Mouse (Mus musculus): Measurements from ENCODE around the gene Krt8.
"Not testable (repeated sequence)": the region's sequence is repeated elsewhere in the genome, so short reads cannot be mapped to it uniquely, and the experiment has no call there.

The Krt8 gene

DNA sequence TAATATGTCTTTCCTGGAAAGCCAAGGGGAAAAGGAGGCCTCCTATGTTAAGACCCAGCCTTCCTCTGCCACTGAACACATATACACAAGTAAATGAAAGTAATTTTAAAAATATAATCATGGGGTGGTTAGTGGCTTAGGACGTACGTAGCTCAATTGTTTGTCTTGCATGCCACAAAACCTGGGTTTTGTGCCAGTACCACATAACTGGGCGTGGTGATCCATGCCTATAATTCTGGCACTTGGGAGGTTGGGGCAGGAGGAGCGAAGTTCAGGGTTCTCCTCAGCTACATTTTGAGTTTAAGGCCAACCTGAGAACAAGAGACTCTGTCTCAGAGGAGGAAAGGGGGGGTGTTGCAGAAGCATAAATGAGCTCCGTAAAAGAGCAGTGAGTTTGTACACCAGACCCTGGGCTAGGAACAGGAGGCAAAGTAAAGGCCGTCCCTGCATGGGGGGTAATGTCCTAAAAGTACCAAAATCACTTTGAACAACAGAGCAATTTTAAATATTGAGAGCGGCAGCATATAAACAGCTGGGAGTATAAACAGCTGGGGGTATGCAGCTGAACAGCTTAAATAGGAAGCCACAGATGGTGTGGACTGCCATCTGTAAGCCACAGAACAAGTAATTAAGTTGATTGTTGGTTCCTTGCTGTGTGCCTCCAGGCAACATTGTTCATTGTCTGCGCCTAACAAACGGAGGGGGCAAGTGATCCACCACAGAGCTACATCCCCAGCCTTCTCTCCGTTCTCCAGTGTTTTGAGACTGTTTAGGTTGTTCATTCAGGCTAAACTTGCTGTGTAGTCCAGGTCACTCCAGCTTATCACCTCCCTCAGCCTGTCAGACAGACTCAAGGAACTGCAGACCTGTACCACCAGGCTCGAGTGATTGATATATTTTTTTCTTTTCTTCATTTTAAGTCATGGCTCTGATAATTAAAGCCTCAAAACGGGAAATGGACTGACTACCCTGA is 3.1 kb upstream of the Krt8 start:
- no peak for DNase-seq (ENCODE audit: low spot score in 2 of 2)

DNA sequence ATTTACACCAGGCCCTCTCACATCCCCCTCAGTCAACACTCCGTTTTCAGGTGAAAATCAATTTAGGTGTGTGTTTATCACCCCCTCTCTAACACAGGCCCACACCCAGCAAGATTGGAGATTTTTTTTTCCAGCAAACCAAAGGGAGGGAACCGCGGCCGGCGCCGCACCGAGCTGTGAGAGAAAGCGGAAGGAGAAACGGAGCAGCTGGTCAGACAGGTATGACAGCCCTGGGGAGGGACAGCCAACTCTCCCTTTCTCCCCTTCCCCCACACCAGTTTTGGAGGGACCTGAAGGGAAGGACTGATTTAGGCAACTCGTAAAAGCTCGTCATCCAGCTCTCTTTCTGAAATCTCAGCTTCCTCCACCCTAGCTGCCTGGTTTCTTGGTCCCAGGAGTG is 2.0 kb upstream of the Krt8 start:
- no peak for DNase-seq (ENCODE audit: low spot score in 2 of 2)

DNA sequence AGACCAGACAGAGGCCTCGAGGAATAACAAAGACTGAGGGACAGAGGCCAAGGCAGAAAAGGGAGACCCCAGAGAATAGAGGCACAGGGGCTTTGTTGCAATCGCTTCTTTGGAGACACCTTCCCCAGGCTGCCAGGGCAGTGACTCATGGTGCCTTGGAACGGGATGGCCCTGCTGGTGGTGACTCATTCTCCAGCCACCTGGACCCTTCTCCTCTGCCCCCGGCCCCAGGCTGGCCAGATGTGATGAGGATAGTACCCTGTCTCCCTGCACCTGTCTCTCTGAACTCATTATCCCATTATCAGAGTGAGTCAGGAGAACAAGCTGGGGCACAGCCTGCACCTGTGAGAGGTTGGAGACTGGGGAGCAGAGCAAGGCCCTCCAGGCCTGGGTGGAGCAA is 1.0 kb upstream of the Krt8 start:
- no peak for DNase-seq (ENCODE audit: low spot score in 2 of 2)

- no peak for DNase-seq (ENCODE audit: low spot score in 2 of 2)
Observed at GRCm38 (mm10) chr15:102003516-102003915, 766 bp downstream of the Krt8 start.

- no peak for DNase-seq (ENCODE audit: low spot score in 2 of 2)
Observed at GRCm38 (mm10) chr15:102002646-102003488, 1.4 kb downstream of the Krt8 start.

DNA sequence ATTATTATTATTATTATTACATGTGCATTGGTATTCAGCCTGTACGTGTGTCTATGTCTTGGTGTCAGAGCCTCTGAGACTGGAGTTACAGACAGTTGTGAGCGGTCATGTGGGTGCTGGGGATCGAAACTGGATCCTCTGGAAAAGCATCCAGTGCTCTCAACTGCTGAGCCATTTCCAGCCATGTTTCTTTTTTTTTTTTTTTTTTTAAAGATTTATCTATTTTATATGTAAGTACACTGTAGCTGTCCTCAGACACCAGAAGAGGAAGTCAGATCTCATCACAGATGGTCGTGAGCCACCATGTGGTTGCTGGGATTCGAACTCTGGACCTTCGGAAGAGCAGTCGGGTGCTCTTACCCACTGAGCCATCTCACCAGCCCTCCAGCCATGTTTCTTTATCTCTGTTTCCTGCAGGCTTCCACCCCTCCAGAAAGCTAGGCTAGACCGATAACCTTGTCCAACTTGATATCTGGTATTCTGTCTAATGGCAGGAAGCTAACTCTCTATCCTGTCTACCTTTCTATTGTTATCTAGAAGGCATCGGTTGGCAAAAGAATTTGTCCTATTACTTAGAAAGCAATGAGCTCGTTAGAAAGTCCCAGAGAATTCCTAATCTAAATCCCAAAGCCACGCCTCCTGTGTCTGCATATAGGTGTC is 4.5 kb downstream of the Krt8 start:
- no peak for DNase-seq (ENCODE audit: low spot score in 2 of 2)

- no peak for DNase-seq (ENCODE audit: low spot score in 2 of 2)
Observed at GRCm38 (mm10) chr15:101999156-101999555, 5.1 kb downstream of the Krt8 start.

- DNase-seq (ENCODE audit: low spot score in 2 of 2), result not testable (repeated sequence)
Observed at GRCm38 (mm10) chr15:101996450-101997078, 7.7 kb downstream of the Krt8 start.

DNA sequence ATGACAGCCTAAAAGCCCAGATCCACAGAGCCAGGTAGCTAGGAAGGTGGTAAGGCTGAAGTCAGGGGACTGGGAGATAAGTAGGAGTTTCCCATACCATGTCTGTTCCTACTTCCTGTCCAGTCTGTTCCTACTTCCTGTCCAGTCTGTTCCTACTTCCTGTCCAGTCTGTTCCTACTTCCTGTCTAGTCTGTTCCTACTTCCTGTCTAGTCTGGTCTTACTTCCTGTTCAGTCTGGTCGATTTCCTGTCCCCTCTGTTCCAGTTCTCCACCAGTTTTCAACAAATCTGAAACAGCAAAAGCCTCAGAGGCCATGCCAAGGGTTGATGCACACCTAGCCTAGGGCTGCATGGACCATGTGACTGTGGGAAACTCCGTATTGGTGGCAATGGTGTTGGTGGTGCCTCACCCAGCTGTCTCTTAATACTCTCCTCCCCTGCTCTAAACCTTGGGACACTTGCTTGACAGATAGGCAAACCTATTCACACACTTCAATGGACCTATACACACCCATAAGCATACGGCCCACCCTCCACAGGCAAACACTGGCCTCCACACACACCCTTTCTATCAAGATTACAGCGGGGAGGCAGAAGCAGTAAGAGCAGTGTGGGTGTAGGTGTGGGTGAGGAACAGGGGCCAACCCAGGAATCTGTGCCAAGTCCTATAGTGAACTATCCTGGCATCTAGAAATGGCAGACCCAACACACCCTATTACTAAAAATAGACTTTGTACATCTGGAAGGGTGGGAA is 8.6 kb downstream of the Krt8 start:
- DNase-seq (ENCODE audit: low spot score in 2 of 2), result no peak

DNA sequence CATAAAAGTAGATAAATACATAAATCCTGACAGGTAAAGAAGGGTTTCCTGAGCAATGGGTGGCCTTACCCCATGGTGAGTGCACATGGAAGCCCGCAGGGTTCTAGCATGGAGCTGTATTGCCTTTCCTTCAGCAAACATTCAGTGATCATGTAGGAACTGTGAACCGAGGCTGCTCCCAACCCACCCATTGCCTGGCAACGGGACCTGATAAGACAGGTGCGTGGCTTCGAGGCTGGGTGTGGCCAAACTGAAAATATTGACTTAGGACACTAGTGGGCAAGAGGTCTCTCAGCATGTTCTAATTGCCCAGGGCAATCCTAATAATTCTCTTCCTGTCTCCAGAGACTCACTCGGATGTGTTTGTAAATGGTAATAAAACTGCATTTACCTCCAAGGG is 9.9 kb downstream of the Krt8 start:
- DNase-seq (ENCODE audit: low spot score in 2 of 2), result no peak

GRCm38 (mm10) chr15:101990946-101991345 is 13.3 kb downstream of the Krt8 start:
- no peak for DNase-seq (ENCODE audit: low spot score in 2 of 2)

- DNase-seq (ENCODE audit: low spot score in 2 of 2), result no peak
Observed at GRCm38 (mm10) chr15:101988714-101989113, 15.6 kb downstream of the Krt8 start.

GRCm38 (mm10) chr15:101988119-101988518 is 16.2 kb downstream of the Krt8 start:
- DNase-seq (ENCODE audit: low spot score in 2 of 2), result peak in 1 of 2 experiments; percentile 93

DNA sequence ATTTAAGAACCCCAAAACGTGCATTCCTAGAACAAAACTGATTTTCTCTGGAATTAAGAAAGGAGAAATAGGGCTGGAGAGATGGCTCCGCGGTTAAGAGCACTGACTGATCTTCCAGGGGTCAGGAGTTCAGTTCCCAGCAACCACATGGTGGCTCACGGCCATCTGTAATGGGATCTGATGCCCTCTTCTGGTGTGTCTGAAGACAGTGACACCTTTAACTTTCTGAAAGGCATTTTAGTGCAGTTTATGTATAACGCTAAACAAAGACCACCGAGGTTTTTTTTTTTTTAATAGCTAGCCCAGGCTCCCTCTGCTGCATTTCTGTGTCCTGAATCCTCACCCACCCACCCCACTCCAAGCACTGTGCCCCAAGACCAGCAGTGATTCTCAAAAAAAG is 19.5 kb downstream of the Krt8 start:
- DNase-seq (ENCODE audit: low spot score in 2 of 2), result no peak

- DNase-seq (ENCODE audit: low spot score in 2 of 2), result peak; percentile 84 to 97
Observed at GRCm38 (mm10) chr15:101983949-101984601, 20.2 kb downstream of the Krt8 start.

DNA sequence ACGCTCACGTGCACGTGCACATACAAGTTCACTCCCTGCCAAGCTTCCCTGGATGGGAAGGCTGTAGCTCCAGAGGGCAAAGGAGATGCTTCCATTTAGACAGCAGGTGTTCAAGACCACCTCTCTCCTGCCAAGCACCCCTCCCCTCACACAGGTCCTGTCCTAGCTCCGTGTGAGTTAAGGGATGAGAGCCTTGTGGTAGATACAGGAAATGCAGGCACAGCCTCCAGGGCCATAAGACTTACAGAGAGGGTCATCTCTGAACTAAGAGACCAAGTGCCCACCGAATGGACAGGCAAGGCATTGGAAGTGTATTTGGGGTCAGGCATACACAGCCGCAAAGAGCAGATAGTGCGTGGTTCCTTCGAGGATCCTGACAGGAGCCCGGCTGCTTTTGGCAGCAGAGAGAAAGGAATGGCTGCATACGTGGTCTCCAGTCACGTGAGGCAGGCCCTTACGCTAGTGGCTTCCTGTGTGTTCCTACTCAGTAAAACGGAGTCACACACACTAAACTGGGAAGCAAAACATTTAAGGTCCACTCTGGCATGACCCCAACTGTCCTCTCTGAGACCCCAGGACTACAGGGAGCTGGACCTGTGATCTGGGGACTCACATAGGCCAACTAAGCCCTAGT is 20.9 kb downstream of the Krt8 start:
- DNase-seq (ENCODE audit: low spot score in 2 of 2), result no peak

- DNase-seq (ENCODE audit: low spot score in 2 of 2), result no peak
Observed at GRCm38 (mm10) chr15:101980849-101981248, 23.4 kb downstream of the Krt8 start.

- DNase-seq (ENCODE audit: low spot score in 2 of 2), result peak; percentile 35 to 72
Observed at GRCm38 (mm10) chr15:101977043-101977726, 27.1 kb downstream of the Krt8 start.

DNA sequence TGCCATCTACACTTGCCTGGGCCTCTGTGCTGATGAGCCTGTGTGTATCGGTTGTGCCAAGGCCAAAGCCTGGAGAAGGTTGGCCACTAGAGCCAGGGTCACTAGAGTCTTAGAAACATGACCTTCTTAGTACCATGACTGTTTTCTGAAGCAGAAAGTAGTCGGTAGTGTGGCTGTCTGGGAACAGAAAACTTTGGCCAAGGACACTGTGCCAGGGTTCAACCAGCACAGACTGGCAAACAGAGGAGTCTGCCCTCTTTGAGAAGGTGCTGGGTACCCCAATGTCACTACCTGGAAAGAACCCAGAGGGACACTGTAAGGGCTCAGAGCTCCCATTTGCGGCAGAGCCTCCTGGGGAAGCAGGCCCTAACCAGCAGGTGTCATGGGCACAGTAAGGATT is 27.6 kb downstream of the Krt8 start:
- no peak for DNase-seq (ENCODE audit: low spot score in 2 of 2)
